Mouse (Mus musculus): Measurements from ENCODE around the gene Slc31a2.

- TF ChIP-seq GATA1 (IDR thresholded peaks at IDR 0.05; ENCODE audit: borderline replicate concordance, low read length) = no peak
- no peak for TF ChIP-seq FLI1 (IDR thresholded peaks at IDR 0.05; ENCODE audit: low read length)
These were observed 11.3 kb upstream of the Slc31a2 start for GRCm38 (mm10) chr4:62250896-62251544.

Data from megakaryocyte, embryonic 14.5 days (primary cell).